Mouse (Mus musculus) ES-CJ7 (cell line): ENCODE data around the gene Bmpr2.

Experiments
- DNase-seq: peaks from one replicate; pipeline ENCODE4 v3.0.0; 2011; ENCODE audit warnings: low read depth, low spot score

The Bmpr2 gene

DNA sequence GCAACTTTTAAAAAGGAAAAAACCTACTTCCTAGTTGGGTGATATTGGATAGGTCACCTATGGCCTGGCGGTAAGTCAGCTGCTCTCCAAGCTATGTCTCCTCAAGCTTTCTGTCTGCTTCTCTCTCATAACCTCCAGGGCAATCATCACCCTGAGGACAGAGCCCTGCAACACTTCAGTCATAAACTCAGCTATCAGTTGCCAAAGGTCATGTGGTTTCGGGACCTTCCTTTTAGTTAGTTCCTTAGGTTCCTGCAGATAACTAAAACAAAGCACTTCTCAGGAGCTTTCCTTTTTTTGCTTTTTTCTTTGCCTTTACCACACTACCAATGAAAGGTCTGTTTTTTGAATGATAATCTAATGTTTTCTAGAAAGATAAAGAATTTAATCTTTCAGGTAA is 136.5 kb downstream of the Bmpr2 start:
- DNase-seq, result no peak

DNA sequence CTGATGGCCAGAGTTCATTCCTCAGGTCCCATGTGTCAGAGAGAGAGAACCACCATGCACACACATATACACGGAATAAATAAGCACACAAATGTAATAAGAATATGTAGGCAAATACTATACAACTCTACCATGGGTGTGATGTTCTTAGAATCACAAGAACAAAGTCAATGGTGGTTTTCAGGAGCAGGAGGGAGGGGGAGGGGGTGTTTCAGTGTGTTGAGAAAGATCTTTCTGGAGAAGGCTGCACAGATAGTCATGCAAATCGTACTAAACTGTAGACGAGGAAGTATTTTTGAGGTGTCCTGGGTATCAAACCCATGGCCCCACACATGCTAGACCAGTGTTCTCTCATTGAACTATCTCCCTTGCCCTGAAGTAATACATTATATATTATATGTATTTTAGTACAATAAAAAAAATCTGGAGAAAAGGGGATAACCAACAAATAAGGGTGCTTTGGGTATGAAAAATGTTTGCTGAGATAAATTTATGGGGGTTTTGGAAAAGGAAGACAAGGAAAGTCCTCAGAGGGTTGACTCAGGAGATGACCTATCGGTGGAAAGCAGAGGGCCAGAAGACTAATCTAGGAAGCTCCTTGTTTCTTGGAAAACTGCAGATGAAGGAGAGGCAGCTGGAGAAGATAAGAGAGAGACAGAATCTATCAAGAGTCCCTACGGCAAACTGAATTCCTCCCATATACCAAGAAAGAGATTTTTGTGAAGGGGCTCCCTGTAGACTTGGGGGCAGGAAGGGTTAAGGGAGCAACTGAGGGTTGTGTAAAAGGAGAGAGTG is 138.1 kb downstream of the Bmpr2 start:
- no peak for DNase-seq

DNA sequence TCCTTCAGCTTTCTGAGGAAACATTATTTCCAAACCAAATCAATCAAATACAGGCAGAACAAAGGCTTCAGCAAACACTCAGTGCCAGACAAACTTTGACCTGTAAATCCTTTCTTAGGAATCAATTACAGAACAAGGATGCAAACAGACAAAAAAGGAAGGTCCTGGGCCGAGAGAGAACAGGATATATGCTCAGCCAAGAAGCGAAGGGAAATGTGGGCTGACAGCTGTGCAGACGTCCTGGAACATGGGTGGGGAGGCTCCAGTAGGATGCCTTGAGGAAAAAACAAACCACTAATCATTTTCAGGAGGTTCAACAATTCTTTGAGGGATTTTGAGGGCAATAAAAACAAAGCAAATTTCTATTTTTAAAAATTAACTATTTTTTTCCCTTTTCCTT is 139.4 kb downstream of the Bmpr2 start:
- DNase-seq, result no peak

- DNase-seq, result no peak
These were observed 141.6 kb downstream of the Bmpr2 start for GRCm38 (mm10) chr1:59904630-59905295.

DNA sequence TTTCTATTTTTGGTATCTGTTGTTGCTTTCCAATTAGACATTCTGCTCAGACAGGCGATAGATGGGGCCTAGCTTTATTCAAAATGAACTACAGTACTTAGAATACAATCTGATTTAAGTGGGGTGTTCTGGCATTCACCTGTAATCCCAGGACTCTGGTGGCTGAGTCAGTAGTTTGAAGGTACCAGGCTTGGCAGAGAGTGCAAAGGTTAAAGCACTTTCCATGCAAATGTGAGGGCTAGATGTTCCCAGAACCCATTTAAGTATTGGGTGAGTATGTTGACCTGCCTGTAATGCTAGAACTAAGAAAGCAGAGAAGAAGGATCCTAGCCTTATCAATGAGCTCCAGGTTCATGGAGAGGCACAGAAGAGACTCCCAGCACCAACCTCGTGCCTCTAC is 142.7 kb downstream of the Bmpr2 start:
- no peak for DNase-seq

DNA sequence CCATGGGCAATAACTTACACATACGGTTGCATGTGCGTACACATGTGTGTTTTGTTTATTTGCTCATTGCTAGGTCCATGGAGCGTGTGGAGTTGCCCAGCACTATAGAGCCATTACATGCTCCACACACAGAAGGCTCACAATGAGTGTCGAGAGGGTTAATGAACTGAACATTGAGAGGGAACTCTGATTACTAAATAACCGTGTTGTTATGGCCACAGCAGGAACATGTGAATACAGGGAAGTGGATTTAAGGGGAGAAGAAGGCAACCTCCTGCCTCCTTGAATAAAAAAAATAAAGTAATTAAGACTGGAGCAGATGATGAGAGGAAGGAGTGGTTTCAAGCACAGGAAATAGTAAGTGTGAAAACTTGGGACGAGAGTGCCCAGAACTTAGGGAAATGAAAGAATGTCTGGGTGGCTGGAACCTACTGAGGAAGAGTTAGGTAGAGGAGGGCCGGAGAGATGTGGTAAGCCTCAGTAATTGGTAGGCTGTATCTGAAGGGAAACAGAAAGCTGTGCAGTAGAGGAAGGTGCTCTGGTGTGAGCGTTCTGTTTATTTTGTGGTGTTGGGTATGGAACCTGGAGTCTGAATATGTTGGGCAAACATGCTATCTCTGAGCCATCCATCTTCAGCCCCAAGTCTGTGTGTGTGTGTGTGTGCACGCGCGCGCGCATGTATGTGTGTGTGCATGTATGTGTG is 143.8 kb downstream of the Bmpr2 start:
- no peak for DNase-seq

- peak; percentile 16 for DNase-seq
These were observed 144.5 kb downstream of the Bmpr2 start for GRCm38 (mm10) chr1:59907700-59908099.

- DNase-seq, result no peak
These were observed 147.7 kb downstream of the Bmpr2 start for GRCm38 (mm10) chr1:59910941-59911340.

GRCm38 (mm10) chr1:59912413-59913157 is 149.4 kb downstream of the Bmpr2 start, which contains the start of gene Fam117b:
Fam117b (plus strand) TSS chr1:59913006.
- peak; percentile 98 for DNase-seq

DNA sequence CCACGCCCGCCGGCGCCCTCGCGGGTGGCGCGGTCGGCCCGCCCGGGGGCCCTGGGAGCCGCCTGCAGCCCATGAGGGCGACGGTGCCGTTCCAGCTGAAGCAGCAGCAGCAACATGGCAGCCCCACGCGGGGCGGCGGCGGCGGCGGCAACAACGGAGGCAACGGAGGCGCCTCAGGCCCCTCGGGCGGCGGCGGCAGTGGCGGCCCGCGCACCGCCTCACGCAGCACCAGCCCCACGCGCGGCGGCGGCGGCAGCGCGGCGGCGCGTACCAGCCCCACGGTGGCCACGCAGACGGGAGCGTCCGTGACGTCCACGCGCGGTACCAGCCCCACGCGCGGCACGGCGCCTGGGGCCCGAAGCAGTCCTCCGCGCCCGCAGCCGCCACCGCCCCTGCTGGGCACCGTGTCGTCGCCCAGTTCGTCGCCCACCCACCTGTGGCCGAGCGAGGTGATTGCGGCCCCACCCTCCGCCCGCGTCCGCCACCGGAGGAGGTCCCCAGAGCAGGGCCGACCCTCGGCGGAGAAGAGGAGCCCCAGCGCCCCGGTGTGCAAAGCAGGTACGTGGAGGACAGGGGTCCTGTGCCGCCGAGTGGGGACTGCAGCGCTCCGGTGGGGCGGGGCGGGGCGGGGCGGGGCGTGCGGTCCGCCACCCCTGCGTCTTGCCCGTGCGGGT is 150.1 kb downstream of the Bmpr2 start:
- no peak for DNase-seq

DNA sequence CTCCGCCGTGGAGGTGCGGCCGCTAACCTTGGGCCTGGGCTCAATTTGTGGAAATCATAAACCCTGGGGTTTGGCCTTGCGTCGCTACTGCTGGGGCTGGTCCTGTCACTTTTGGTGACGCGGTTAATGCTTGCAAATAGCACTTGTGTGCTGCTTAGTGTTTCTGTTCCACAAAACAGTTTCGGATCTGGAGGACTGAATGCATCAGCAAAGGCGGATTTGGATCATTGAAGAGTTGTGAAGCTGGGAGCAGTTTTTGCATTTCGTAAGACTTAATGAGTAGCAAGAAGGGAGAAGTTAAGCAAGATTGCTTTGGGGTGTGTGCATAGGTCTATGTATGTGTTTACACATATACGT is 150.6 kb downstream of the Bmpr2 start:
- peak; percentile 24 for DNase-seq

GRCm38 (mm10) chr1:59914799-59915198 is 151.6 kb downstream of the Bmpr2 start:
- no peak for DNase-seq

DNA sequence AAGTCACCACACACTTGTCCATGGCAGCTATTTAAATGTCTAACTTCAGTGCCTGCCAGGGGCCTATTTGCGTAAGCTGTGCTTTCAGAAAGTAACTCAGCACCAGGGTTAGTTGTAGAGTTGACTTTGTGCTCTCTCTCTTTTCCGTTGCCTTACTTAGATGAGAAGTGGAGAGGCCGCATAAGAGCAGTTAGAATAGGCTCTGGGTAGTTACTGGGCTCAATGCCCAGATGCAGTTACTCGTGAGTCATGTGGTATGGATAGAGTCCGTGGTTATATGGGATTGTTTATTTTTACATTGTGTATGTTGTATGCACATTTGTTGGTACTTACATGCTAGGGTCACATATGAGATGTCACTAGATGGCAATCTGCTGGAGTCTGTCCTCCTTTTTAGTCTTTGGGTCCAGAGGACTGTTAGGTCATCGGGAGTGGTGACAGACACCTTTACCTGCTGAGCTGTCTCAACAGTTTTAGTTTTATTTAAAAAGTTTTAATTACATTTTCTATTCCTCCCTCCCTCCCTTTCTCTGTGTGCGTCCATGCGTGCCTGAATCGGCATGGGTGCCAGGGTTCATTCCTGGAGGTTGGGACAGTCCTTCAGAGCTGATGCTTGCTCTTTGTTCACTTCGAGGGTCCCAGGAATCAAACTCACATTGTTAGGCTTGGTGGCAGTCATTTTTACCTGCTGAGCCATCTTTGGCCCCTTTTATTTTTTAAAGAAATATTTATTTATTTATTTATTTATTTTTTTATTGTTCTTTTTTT is 152.8 kb downstream of the Bmpr2 start:
- DNase-seq, result no peak

- no peak for DNase-seq
These were observed 154.2 kb downstream of the Bmpr2 start for GRCm38 (mm10) chr1:59917401-59917800.

- no peak for DNase-seq
These were observed 154.9 kb downstream of the Bmpr2 start for GRCm38 (mm10) chr1:59918075-59918474.

DNA sequence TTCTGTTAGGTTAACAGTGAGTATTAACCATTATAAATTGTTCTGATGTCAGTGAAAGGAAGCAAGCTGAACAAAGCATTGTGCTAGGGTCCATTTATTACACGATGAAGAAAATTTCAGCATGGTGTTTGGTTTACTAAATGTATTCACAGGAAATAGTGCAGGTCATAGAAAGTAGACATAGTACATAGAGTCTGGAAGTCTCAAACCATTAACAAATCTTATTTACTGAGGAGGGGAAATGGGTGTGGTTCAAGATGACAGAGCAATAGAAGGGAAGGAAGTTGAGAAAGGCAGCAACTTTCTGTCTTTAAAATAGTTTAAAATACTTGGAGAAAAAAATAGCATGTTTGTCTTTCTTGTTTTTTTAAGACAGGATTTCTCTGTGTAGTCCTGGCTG is 160.0 kb downstream of the Bmpr2 start:
- no peak for DNase-seq

- no peak for DNase-seq
These were observed 160.5 kb downstream of the Bmpr2 start for GRCm38 (mm10) chr1:59923673-59924072.

DNA sequence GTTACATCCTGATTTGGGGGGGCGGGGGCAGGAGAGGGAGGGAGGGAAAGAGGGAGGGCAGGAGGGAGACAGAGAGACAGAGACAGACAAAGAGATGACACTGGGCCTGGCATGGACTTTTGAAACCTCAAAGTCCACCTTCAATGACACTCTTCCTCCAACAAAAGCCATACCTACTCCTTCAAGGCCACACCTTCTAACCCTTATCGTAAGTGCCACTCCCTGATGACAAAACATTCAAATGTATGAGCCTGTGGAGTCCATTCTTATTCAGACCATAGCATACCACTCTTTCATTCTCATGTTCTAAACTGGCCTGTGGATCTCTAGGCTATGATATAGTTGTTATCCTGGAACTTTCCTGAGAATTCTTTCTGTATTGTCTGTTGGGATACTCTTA is 161.2 kb downstream of the Bmpr2 start:
- peak; percentile 54 for DNase-seq

DNA sequence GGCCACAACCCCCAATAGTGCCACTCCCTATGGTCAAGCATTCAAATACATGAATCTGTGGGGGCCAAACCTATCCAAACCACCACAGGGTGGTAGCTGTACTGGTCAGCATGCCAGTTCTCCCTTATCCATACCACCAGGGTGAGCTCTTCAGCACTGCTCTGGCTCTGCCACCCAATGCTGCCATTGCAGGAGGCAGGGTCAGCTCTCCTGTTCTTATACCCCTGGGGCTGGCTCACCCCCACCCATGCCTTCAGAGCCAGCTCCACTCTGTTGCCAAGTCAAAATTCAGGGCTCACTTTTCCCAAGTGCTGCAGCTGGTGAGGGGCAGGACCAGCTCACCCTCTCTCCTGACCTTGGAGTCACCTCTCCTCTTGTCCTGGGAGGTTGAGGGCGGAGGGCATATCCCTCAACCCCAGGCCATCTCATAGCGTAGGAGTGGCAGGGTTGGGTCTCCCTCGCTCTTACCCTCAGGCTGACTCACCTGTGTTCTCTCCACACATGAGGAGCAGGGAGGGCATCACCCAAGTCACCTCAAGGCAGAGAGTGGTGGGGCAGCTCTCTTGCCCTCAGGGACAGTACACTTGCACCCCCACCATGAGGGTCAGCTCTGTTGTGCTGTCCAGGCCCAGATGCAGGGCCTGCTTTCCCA is 162.9 kb downstream of the Bmpr2 start:
- DNase-seq, result peak; percentile 23

GRCm38 (mm10) chr1:59927131-59927680 is 164.0 kb downstream of the Bmpr2 start:
- no peak for DNase-seq
